Mouse (Mus musculus) c-Kit-positive CD71-positive TER-119-negative erythroid progenitor cells, embryonic 14.5 days (primary cell): ENCODE results near the gene Vmn1r62.
"Not testable (repeated sequence)": the region's sequence is repeated elsewhere in the genome, so short reads cannot be mapped to it uniquely, and the experiment has no call there.

Source experiments
- DNase-seq: peaks from one replicate; pipeline ENCODE4 v3.0.0-alpha.2; 2013; ENCODE audit warnings: low read depth

Gene Vmn1r62

DNA sequence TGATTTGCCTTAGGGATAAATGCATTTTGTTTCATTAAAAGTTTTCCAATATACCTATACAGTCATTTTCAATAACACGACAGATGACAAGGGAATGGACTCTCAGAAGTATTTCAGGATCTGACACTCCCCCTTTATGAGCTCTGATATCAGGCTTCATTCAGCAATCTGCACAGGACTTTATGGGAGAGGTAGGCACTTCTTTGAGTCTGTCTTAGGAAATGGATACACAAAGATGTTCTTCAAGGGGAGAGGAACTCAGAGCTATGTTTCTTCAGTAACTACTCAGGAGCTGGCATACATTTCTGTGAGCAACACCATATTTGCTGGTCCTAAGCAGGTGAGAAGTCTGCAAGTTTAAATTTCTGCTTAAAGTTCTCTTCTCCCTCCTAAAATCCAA is at the start of gene Vmn1r62:
TSS of gene Vmn1r62 (plus strand) at position 301 of the 400 bp plus-strand sequence.
- not testable (repeated sequence) for DNase-seq
